Mouse (Mus musculus) stomach, embryonic 15.5 days (tissue): ENCODE results near the gene Mrgprx1. TPM values are rescaled to one million over a fixed set of nuclear protein-coding genes. Genes with fewer than 3 reads are reported as not detected.

Source experiments
- ATAC-seq: fragments of 200-750 bp; cut with Nextera tagmentation; 2 replicates; pipeline ENCODE4 v1.8.0; 2017; ENCODE audit warnings: low read depth, moderate number of reproducible peaks, moderate TSS enrichment; ENCODE audit not compliant: insufficient read depth, low FRiP score
- H3K27ac ChIP-seq: fragments of 300-500 bp; sonication (generic); 2 replicates; pipeline ENCODE4 v1.5.1; 2015; ENCODE audit warnings: mild to moderate bottlenecking, inconsistent platforms
- H3K27me3 ChIP-seq: fragments of 300-500 bp; sonication (generic); replicated peaks from 2 replicates; pipeline ENCODE4 v1.6.1; 2015; ENCODE audit warnings: inconsistent platforms
- H3K36me3 ChIP-seq: fragments of 300-500 bp; sonication (generic); 2 replicates; pipeline ENCODE4 v1.6.1; 2015; ENCODE audit warnings: inconsistent platforms
- H3K4me1 ChIP-seq: fragments of 300-500 bp; sonication (generic); 2 replicates; pipeline ENCODE4 v1.6.1; 2015; ENCODE audit warnings: inconsistent platforms
- H3K4me2 ChIP-seq: fragments of 300-500 bp; sonication (generic); 2 replicates; pipeline ENCODE4 v1.6.1; 2015; ENCODE audit warnings: mild to moderate bottlenecking, inconsistent platforms
- H3K4me3 ChIP-seq: fragments of 300-500 bp; sonication (generic); replicated peaks from 2 replicates; pipeline ENCODE4 v1.5.1; 2015; ENCODE audit warnings: inconsistent platforms
- H3K9ac ChIP-seq: fragments of 300-500 bp; sonication (generic); 2 replicates; pipeline ENCODE4 v1.6.1; 2015; ENCODE audit warnings: inconsistent platforms
- H3K9me3 ChIP-seq: fragments of 300-500 bp; sonication (generic); 2 replicates; pipeline ENCODE4 v1.6.1; 2016; ENCODE audit warnings: inconsistent platforms
- whole genome bisulfite sequencing: fragments of 180-500 bp; shearing (Covaris S2); methylation state at CpG from one replicate; pipeline ENCODE4 v1.1.7; 2015; 5-methylcytosine and 5-hydroxymethylcytosine counted together
- polyA plus RNA-seq: library from polyadenylated mRNA; unstranded; fragments of >200 nt; fragmentation: Nextera tagmentation; extraction: Ambion mirVana; gene quantifications from 2 replicates; pipeline ENCODE4 v1.2.1, GENCODE M21; 2015

Mrgprx1 gene
- not detected in 2 replicates for polyA plus RNA-seq

GRCm38 (mm10) chr7:48027497-48027896 lies at the start of gene Mrgprx1:
Mrgprx1 (minus strand) TSS chr7:48027597.
- Histone ChIP-seq H3K4me2 (no peak within 1 kb of the TSS), H3K27me3 (no peaks in the 10 kb centered on the region), H3K27ac (no peak within 1 kb of the TSS), H3K36me3 (no peaks in the 10 kb centered on the region), H3K4me3 (no peak within 1 kb of the TSS), H3K9me3 (no peaks in the 10 kb centered on the region), H3K9ac (no peak within 1 kb of the TSS), H3K4me1 (no peaks in the 10 kb centered on the region)
- WGBS = 76% methylated on average over 3 of the region's 3 CpGs
- ATAC-seq = no peak

DNA sequence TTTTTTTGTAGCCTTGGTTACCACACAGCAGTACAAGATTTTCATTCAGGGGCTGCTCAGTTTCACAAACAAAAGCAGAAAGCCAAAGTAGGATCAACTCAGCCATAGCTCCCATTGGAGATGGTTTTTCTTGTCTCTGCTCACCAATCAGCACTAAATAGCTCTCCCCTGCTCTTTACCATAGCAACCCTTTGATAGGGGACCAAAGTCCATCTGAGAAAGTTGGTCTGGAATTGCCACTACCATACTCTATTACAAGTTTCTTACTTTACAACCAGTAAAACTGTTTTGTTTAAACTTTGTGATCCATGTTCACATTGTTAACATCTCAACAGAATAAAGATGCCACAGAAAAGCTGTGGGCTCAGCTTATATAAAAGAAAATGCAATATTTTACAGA lies 48.1 kb upstream of the Mrgprx1 start:
- no peak overlapping the region for H3K4me3 ChIP-seq
- H3K4me1 ChIP-seq = no peaks in the 10 kb centered on the region
- ATAC-seq = no peak
- H3K27ac ChIP-seq = no peak overlapping the region
- H3K9me3 ChIP-seq = no peaks in the 10 kb centered on the region
- H3K9ac ChIP-seq = no peak overlapping the region
- no peaks in the 10 kb centered on the region for H3K36me3 ChIP-seq
- no peaks in the 10 kb centered on the region for H3K27me3 ChIP-seq
- H3K4me2 ChIP-seq = no peak overlapping the region

DNA sequence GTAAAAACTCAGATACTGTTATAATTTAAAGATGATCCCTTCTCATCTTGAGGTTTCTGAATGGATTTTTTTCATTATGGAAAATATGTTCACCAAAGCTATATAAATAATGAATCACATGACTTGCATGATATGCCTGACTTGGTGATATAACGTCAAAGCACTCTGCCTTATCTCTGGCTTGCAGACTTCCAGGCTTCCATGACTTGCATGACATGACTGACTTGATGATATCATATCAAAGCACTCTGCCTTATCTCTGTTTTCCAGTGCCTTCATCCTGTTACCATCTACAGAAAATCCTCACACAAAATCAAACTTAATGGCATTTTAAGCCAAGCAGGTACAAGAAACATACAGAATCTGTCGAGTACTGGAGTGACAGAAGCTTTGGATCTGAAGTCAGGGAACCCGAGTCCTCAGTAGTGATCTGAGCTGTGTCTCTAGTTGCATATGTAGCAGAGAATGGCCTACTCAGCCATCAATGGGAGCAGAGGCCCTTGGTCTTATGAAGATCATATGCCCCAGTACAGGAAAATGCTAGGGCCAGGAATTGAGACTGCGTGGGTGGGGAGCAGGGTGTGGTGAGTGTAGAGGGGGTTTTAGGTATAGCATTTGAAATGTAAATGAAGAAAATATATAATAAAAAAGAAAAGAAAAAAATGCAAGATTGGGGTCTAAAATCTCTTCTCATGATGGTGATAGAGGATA lies 19.2 kb upstream of the Mrgprx1 start:
- Histone ChIP-seq H3K9me3 (no peaks in the 10 kb centered on the region), H3K36me3 (no peaks in the 10 kb centered on the region), H3K27me3 (no peaks in the 10 kb centered on the region), H3K27ac (no peak overlapping the region), H3K4me2 (no peak overlapping the region), H3K9ac (no peak overlapping the region), H3K4me3 (no peak overlapping the region), H3K4me1 (no peaks in the 10 kb centered on the region)
- WGBS = 72% methylated on average over 4 of the region's 4 CpGs
- no peak for ATAC-seq

- Histone ChIP-seq H3K27me3 (no peaks in the 10 kb centered on the region), H3K9me3 (no peaks in the 10 kb centered on the region), H3K9ac (no peak overlapping the region), H3K4me2 (no peak overlapping the region), H3K4me3 (no peak overlapping the region), H3K27ac (no peak overlapping the region), H3K4me1 (no peaks in the 10 kb centered on the region), H3K36me3 (no peaks in the 10 kb centered on the region)
- no peak for ATAC-seq
- WGBS = 43% methylated on average over 1 of the region's 1 CpGs
These were observed 16.6 kb upstream of the Mrgprx1 start for GRCm38 (mm10) chr7:48044046-48044445.

GRCm38 (mm10) chr7:48017874-48018273 lies 9.5 kb downstream of the Mrgprx1 start:
- ATAC-seq = no peak
- H3K4me1 ChIP-seq = no peaks in the 10 kb centered on the region
- H3K36me3 ChIP-seq = no peaks in the 10 kb centered on the region
- WGBS = 54% methylated on average over 2 of the region's 2 CpGs
- H3K9me3 ChIP-seq = no peaks in the 10 kb centered on the region
- no peak overlapping the region for H3K4me3 ChIP-seq
- H3K27me3 ChIP-seq = no peaks in the 10 kb centered on the region
- no peak overlapping the region for H3K4me2 ChIP-seq
- H3K27ac ChIP-seq = no peak overlapping the region
- H3K9ac ChIP-seq = no peak overlapping the region

DNA sequence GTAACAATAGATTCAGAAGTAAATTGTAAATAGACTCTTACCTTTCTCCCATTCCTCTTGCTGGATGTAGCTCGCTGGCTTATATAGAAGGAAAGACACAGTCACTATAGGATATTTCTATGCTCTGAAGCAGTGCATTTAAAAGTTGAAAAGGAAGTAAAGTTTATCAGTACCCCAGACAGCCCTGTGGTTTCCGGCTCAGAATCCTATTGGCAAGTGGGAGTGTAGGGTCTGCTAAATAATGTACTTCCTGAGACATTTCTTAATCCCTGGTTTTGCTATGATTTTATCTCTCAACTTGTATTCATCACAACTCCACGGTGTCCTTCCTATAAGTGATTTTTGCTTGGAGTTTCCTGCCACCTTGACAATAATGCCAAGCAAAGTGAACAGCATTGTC lies 31.7 kb downstream of the Mrgprx1 start:
- Histone ChIP-seq H3K4me1 (no peaks in the 10 kb centered on the region), H3K4me3 (no peak overlapping the region), H3K36me3 (no peaks in the 10 kb centered on the region), H3K9me3 (no peaks in the 10 kb centered on the region), H3K9ac (no peak overlapping the region), H3K27ac (no peak overlapping the region), H3K4me2 (no peak overlapping the region), H3K27me3 (no peaks in the 10 kb centered on the region)
- 69% methylated on average over 3 of the region's 3 CpGs for WGBS
- ATAC-seq = no peak

DNA sequence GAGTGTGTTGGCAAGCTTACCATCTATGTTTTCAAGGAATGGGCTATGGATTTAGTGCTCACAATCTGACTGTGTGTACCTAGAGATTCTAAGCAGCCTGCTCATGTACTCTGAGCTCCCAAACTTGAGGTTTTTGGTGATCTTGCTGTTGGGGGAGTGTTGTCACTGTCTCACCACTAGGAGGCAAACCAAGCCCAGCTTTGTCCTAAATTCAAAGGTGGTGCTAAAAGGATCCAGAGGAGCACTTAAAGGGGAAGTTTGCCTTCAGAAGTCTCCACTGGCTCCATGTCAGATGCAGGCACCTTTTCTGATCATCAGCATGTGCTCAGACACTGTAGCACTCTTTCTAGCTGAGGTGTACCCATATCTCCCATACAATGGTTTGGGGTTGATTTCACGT lies 40.6 kb downstream of the Mrgprx1 start:
- Histone ChIP-seq H3K4me3 (no peak overlapping the region), H3K27me3 (no peaks in the 10 kb centered on the region), H3K9me3 (no peaks in the 10 kb centered on the region), H3K36me3 (no peaks in the 10 kb centered on the region), H3K4me2 (no peak overlapping the region), H3K27ac (no peak overlapping the region), H3K9ac (no peak overlapping the region), H3K4me1 (no peaks in the 10 kb centered on the region)
- WGBS = 56% methylated on average over 1 of the region's 1 CpGs
- ATAC-seq = no peak

DNA sequence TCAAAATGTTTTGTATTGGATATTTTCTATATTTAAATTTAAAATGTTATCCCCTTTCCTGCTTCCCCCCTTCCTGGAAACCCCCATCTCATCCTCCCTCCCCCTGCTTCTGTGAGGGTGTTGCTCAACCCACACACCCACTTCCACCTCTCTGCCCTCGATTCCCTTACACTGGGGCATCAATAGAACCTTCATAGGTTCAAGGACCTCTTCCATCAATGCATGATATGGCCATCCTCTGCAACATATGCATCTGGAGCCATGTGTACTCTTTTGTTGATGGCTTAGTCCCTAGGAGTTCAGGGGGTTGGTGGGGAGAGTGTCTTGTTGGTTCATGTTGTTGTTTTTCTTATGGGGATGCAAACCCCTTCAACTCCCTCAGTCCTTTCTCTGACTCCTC lies 45.4 kb downstream of the Mrgprx1 start, which contains the start of gene Mrgpra4:
TSS of gene Mrgpra4 (minus strand) at position 101 of the 400 bp plus-strand sequence.
- H3K4me2 ChIP-seq = no peak within 1 kb of the TSS
- no peaks in the 10 kb centered on the region for H3K36me3 ChIP-seq
- no peak within 1 kb of the TSS for H3K9ac ChIP-seq
- no peaks in the 10 kb centered on the region for H3K27me3 ChIP-seq
- H3K4me1 ChIP-seq = no peaks in the 10 kb centered on the region
- no peaks in the 10 kb centered on the region for H3K9me3 ChIP-seq
- no peak within 1 kb of the TSS for H3K27ac ChIP-seq
- no peak for ATAC-seq
- WGBS = 63% methylated on average over 1 of the region's 1 CpGs
- no peak within 1 kb of the TSS for H3K4me3 ChIP-seq

Other genes starting within 250 kb of the Mrgprx1 start
- gene Mrgpra4, start 45.5 kb downstream of the Mrgprx1 start, polyA plus RNA-seq = not detected in 2 replicates
- not detected in 2 replicates for gene Mrgprb5, start 141.4 kb upstream of the Mrgprx1 start, polyA plus RNA-seq
- gene Mrgprb4, start 171.7 kb upstream of the Mrgprx1 start, polyA plus RNA-seq = not detected in 2 replicates